8 mouse cellular contexts compared by ENCODE assay signal in the genomic region with DNA sequence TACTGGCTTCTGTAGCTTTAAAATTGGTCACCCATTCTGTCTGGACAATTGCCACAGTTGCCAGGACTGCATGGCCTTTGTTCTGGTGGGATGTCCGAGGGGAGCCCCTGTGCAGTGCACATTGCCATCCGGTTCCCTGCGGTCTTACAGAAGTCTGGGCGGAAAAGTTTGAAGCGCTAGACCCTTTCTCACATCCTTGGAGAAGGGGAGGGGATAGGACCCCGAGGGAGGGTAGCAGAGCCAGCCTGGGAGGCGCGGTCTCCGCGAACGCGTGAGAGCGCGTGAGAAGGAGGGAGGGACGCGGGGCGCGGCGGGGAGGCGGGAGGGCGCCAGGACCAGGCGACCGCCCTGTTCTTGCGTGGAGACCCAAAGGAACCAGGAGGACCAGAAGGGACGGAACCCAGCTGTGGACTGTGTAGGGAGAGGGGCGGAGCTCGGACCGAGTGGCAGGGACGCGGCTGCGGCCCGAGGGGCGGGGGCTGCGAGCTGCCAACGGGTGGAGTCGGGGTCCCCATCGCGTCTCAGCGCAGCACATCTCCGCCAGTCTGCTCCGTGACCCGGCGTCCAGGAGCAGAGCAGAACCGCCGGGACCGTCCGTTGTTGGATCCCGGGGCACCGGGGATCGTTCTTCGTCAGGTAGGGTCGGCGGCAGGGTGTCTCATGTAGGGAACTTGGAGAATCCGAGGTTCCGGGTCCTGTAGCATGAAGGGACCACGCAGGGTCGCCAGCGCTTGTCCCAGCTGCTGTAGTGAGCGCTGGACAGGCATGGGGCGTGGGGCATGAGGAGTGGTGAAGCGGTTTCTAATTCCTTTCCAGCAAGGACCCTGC. TPM values are rescaled to one million over a fixed set of nuclear protein-coding genes. Genes with fewer than 3 reads are reported as not detected.
A peak's percentile ranks its signal among the peaks of the same experiment; 100 is the strongest.
DNase-seq lines count a peak whose midpoint lies in the region; ATAC-seq lines count a peak whose summit lies in the region.

Gene Myo16 (plus strand): TSS at position 301 of the 828 bp plus-strand sequence.

- no peak for DNase-seq in kidney, adult 18-20 months
- peak; percentile 66 for DNase-seq in embryo, embryonic 10 days (ENCODE audit: low spot score)
- DNase-seq in left cerebral cortex, postnatal 14 days (ENCODE audit: low spot score in 2 of 2): peak in 1 of 2 experiments; percentile 21
- DNase-seq in spleen, adult 18-20 months: no peak

- H3K9ac ChIP-seq in kidney, embryonic 16.5 days (replicated peaks; ENCODE audit: low read length): peak within 1 kb of the TSS; percentile 64
- H3K9ac ChIP-seq in heart, embryonic 13.5 days: peak within 1 kb of the TSS; percentile 79
- peak within 1 kb of the TSS; percentile 59 for H3K9ac ChIP-seq in midbrain, embryonic 15.5 days

- H3K27me3 ChIP-seq in kidney, embryonic 16.5 days (ENCODE audit: insufficient read depth, low read length): peaks cover 26% of the 10 kb centered on the region
- peaks cover 54% of the 10 kb centered on the region for H3K27me3 ChIP-seq in heart, embryonic 13.5 days (replicated peaks)
- H3K27me3 ChIP-seq in midbrain, embryonic 15.5 days (replicated peaks): no peaks in the 10 kb centered on the region

- no peaks in the 10 kb centered on the region for H3K36me3 ChIP-seq in kidney, embryonic 16.5 days (ENCODE audit: insufficient read depth, low read length)
- no peaks in the 10 kb centered on the region for H3K36me3 ChIP-seq in heart, embryonic 13.5 days
- H3K36me3 ChIP-seq in midbrain, embryonic 15.5 days (replicated peaks): 0 out of 2 replicates have a peak, but pooled peaks cover 3% of the 10 kb centered on the region

- no peaks in the 10 kb centered on the region for H3K9me3 ChIP-seq in kidney, embryonic 16.5 days (ENCODE audit: low read length)
- peaks cover 7% of the 10 kb centered on the region; the same call in 1 of the 2 replicates for H3K9me3 ChIP-seq in heart, embryonic 13.5 days
- no peaks in the 10 kb centered on the region for H3K9me3 ChIP-seq in midbrain, embryonic 15.5 days

- peak within 1 kb of the TSS; percentile 90 for H3K4me2 ChIP-seq in kidney, embryonic 16.5 days (replicated peaks; ENCODE audit: low read depth, low read length)
- peak within 1 kb of the TSS; percentile 93 for H3K4me2 ChIP-seq in heart, embryonic 13.5 days
- H3K4me2 ChIP-seq in midbrain, embryonic 15.5 days: peak within 1 kb of the TSS; percentile 64

- peaks cover 7% of the 10 kb centered on the region for H3K4me1 ChIP-seq in kidney, embryonic 16.5 days (ENCODE audit: insufficient read depth, low read length)
- H3K4me1 ChIP-seq in heart, embryonic 13.5 days: 0 out of 2 replicates have a peak, but pooled peaks cover 4% of the 10 kb centered on the region
- peaks cover 26% of the 10 kb centered on the region for H3K4me1 ChIP-seq in midbrain, embryonic 15.5 days

- intact Hi-C loops in left cerebral cortex, postnatal 14 days (cut with DNase I): no loop called here

- H3K4me3 ChIP-seq in kidney, embryonic 16.5 days (ENCODE audit: low read length): peak within 1 kb of the TSS; percentile 65
- peak within 1 kb of the TSS; percentile 68 for H3K4me3 ChIP-seq in heart, embryonic 13.5 days
- peak within 1 kb of the TSS; percentile 63 for H3K4me3 ChIP-seq in midbrain, embryonic 15.5 days

- H3K27ac ChIP-seq in kidney, embryonic 16.5 days (ENCODE audit: low read length): no peak within 1 kb of the TSS
- H3K27ac ChIP-seq in heart, embryonic 13.5 days (replicated peaks): no peak within 1 kb of the TSS
- peak within 1 kb of the TSS; percentile 72 for H3K27ac ChIP-seq in midbrain, embryonic 15.5 days

- under 1% methylated on average over 61 of the region's 61 CpGs for WGBS in kidney, embryonic 16.5 days
- 1% methylated on average over 61 of the region's 61 CpGs for WGBS in heart, embryonic 13.5 days
- WGBS in midbrain, embryonic 15.5 days: under 1% methylated on average over 61 of the region's 61 CpGs

- peak; percentile 91; the same call in 1 of the 2 replicates for ATAC-seq in kidney, embryonic 16.5 days (ENCODE audit: low FRiP score, low TSS enrichment)
- ATAC-seq in heart, embryonic 13.5 days (ENCODE audit: extremely low read depth, insufficient number of reproducible peaks, low FRiP score, low TSS enrichment): no peak
- ATAC-seq in midbrain, embryonic 15.5 days (replicated peaks): peak; percentile 89
- ATAC-seq in megakaryocyte, adult 5-6 weeks (ENCODE audit: poor library complexity, severe bottlenecking): no peak

RNA-seq across cellular contexts. Expression of gene Myo16, which starts in this region (rescaled TPM):
- polyA plus RNA-seq in kidney, embryonic 16.5 days (2015; fragmentation: Nextera tagmentation; extraction: Ambion mirVana): 0.18 and 0.25 TPM in 2 replicates
- 0.40 and 0.76 TPM in 2 replicates for polyA plus RNA-seq in heart, embryonic 13.5 days (2015; fragmentation: Nextera tagmentation; extraction: Ambion mirVana)
- total RNA-seq in left cerebral cortex, postnatal 14 days (2021): 10 to 100 TPM; 59.3 to 64.5 TPM
- 6.2 and 7.7 TPM in 2 replicates for polyA plus RNA-seq in midbrain, embryonic 15.5 days (2015; fragmentation: Nextera tagmentation; extraction: Ambion mirVana)
- total RNA-seq in megakaryocyte, adult 5-6 weeks (2015): not detected in 2 replicates
- not detected in 2 replicates for total RNA-seq in megakaryocyte, adult 5-6 weeks (2017)

Comparison
In these comparisons a context has a peak if more than half of its experiments do, and no peak if none do; other contexts are left out.
1. RNA of gene Myo16 (total RNA-seq): 59.3 to 64.5 TPM in left cerebral cortex, postnatal 14 days; not detected in megakaryocyte, adult 5-6 weeks; every median in the first group is over 10 times any median in the second.
2. Peak in ATAC-seq, H3K4me3 ChIP-seq, H3K9ac ChIP-seq and H3K4me2 ChIP-seq in kidney, embryonic 16.5 days; RNA of the gene not detected or under 1 TPM.
3. Peak in every context shown above with its lines, with median percentiles within 50 percentile points of each other: H3K4me2 ChIP-seq, H3K4me3 ChIP-seq and H3K9ac ChIP-seq.